Mouse (Mus musculus): ENCODE measurements at regions not wholly inside any gene's neighbourhood (a gene's known extent, or its start where the extent isn't known, plus 50 kb on each side); places are given as distances from the start of the nearest gene placed in this dataset.

DNA sequence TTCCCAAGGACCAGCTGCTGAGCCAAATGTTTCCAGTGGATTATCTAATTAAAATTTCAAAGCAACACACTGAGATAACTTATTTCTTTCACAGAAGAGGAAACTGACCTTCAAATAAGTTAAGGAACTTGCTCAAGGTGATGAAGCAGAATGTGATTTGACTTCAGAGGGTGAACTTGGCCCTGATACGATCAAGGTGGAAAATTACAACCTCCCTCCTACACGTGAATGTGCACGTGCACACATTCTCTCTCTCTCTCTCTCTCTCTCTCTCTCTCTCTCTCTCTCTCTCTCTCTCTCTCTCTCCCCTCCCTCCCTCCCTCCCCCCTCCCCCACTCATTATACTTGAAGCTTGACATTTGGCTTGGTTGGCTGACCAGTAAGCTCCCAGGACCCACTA, 131.8 kb upstream of the Cxcr4 start:
- no peak for TF ChIP-seq JUN (IDR thresholded peaks at IDR 0.05; ENCODE audit: insufficient read depth, low read depth, low read length)
- peak; percentile 25; the same call in 1 of the 2 replicates for TF ChIP-seq BHLHE40 (IDR thresholded peaks at IDR 0.05; ENCODE audit: low read depth, low read length)
- TF ChIP-seq ETS1 (conservative IDR thresholded peaks at IDR 0.05; ENCODE audit: low read depth, low read length), result no peak
- Histone ChIP-seq H3K27me3 (replicated peaks) (no peaks in the 10 kb centered on the region), H3K9ac (ENCODE audit: insufficient read depth, low read depth) (no peak overlapping the region), H3K36me3 (replicated peaks in 1 of 2; ENCODE audit: control insufficient read depth in 1 of 2, insufficient read depth in 1 of 2, low read length in 1 of 2) (no peaks in the 10 kb centered on the region), H3K9me3 (replicated peaks; ENCODE audit: low read length) (no peaks in the 10 kb centered on the region), H3K4me3 (replicated peaks in 1 of 3; ENCODE audit: low read depth in 2 of 3, low read length in 2 of 3, poor library complexity in 1 of 3) (no peak overlapping the region), H3K4me2 (ENCODE audit: insufficient read depth, low read depth, poor library complexity, severe bottlenecking) (no peak overlapping the region), H3K27ac (ENCODE audit: insufficient read depth, low read depth) (no peak overlapping the region), H3K79me2 (replicated peaks; ENCODE audit: control insufficient read depth, extremely low read depth, insufficient read depth, poor library complexity, severe bottlenecking) (no peaks in the 10 kb centered on the region), H3K4me1 (ENCODE audit: control insufficient read depth in 1 of 2, insufficient read depth in 2 of 2) (peaks cover 0 to 8% of the 10 kb centered on the region in 2 experiments; a peak in 1 of 4 replicates)
- in situ Hi-C loops (cut with MboI; ENCODE audit: low pct_ligation_motif_present, low pct_unique_long_range_greater_than_20kb, low sequenced_read_pairs), result loop anchor here (10.0 kb wide), 1 partner anchor 359 kb away; no protein-coding TSS in a partner anchor
- dilution Hi-C loops (cut with MboI; ENCODE audit: extremely low pct_ligation_motif_present, extremely low pct_unique_long_range_greater_than_20kb, low sequenced_read_pairs), result no loop called here
- no peak for DNase-seq (ENCODE audit: extremely low read depth)

- TF ChIP-seq ZKSCAN1 (IDR thresholded peaks at IDR 0.05; ENCODE audit: borderline replicate concordance, low read depth, low read length), result no peak
- TF ChIP-seq CTCF (conservative IDR thresholded peaks at IDR 0.05 in 1 of 2, IDR thresholded peaks at IDR 0.05 in 1 of 2; ENCODE audit: low read depth in 2 of 2, low read length in 2 of 2), result no peak
- no peak for TF ChIP-seq CHD2 (IDR thresholded peaks at IDR 0.05; ENCODE audit: low read length)
- TF ChIP-seq MAX (IDR thresholded peaks at IDR 0.05; ENCODE audit: low read length), result no peak
- TF ChIP-seq MEF2A (IDR thresholded peaks at IDR 0.05; ENCODE audit: borderline replicate concordance, low read depth, low read length), result no peak
- no peak for TF ChIP-seq TCF12 (IDR thresholded peaks at IDR 0.05; ENCODE audit: low read depth, low read length)
- no peak for TF ChIP-seq BHLHE40 (IDR thresholded peaks at IDR 0.05; ENCODE audit: low read depth, low read length)
- no peak for TF ChIP-seq MYC (IDR thresholded peaks at IDR 0.05; ENCODE audit: low read depth, low read length)
- no peak for TF ChIP-seq ZMIZ1 (IDR thresholded peaks at IDR 0.05; ENCODE audit: low read depth, low read length)
- TF ChIP-seq USF2 (conservative IDR thresholded peaks at IDR 0.05; ENCODE audit: low read depth, low read length), result no peak
- TF ChIP-seq MAFK (IDR thresholded peaks at IDR 0.05; ENCODE audit: insufficient replicate concordance, low read length), result no peak
- TF ChIP-seq JUND (conservative IDR thresholded peaks at IDR 0.05; ENCODE audit: low read depth, low read length), result no peak
- no peak for TF ChIP-seq SIN3A (IDR thresholded peaks at IDR 0.05; ENCODE audit: low read length)
- no peak overlapping the region for H3K4me3 ChIP-seq (replicated peaks in 1 of 3; ENCODE audit: low read depth in 2 of 3, low read length in 2 of 3, poor library complexity in 1 of 3)
- H3K36me3 ChIP-seq (replicated peaks in 1 of 2; ENCODE audit: control insufficient read depth in 1 of 2, insufficient read depth in 1 of 2, low read length in 1 of 2), result no peaks in the 10 kb centered on the region
- no peak for DNase-seq (ENCODE audit: extremely low read depth)
- no peaks in the 10 kb centered on the region for H3K9me3 ChIP-seq (replicated peaks; ENCODE audit: low read length)
- H3K9ac ChIP-seq (ENCODE audit: insufficient read depth, low read depth), result no peak overlapping the region
- H3K27me3 ChIP-seq (replicated peaks), result no peaks in the 10 kb centered on the region
- H3K79me2 ChIP-seq (replicated peaks; ENCODE audit: control insufficient read depth, extremely low read depth, insufficient read depth, poor library complexity, severe bottlenecking), result no peaks in the 10 kb centered on the region
- dilution Hi-C loops (cut with MboI; ENCODE audit: extremely low pct_ligation_motif_present, extremely low pct_unique_long_range_greater_than_20kb, low sequenced_read_pairs) (no loop called here), in situ Hi-C loops (cut with MboI; ENCODE audit: low pct_ligation_motif_present, low pct_unique_long_range_greater_than_20kb, low sequenced_read_pairs) (loop anchor here (10.0 kb wide), 1 partner anchor 357 kb away; no protein-coding TSS in a partner anchor)
- no peak overlapping the region for H3K27ac ChIP-seq (ENCODE audit: insufficient read depth, low read depth)
- H3K4me2 ChIP-seq (ENCODE audit: insufficient read depth, low read depth, poor library complexity, severe bottlenecking), result no peak overlapping the region
- peaks cover 0 to 16% of the 10 kb centered on the region in 2 experiments; a peak in 3 of 4 replicates for H3K4me1 ChIP-seq (ENCODE audit: control insufficient read depth in 1 of 2, insufficient read depth in 2 of 2)
Observed at GRCm38 (mm10) chr1:128722061-128722471, 130.0 kb upstream of the Cxcr4 start.

All from CH12.LX (cell line).